Mouse (Mus musculus): ENCODE measurements around the gene Pcx. TPM values are rescaled to one million over a fixed set of nuclear protein-coding genes. Genes with fewer than 3 reads are reported as not detected.

Gene Pcx
- polyA plus RNA-seq, 1 experiment from 2014 or later, result 17.3 TPM

- Histone ChIP-seq H3K27ac (no peak overlapping the region), H3K4me3 (no peak overlapping the region), H3K4me1 (no peaks in the 10 kb centered on the region), H3K9ac (no peak overlapping the region), H3K27me3 (no peaks in the 10 kb centered on the region), H3K9me3 (replicated peaks) (no peaks in the 10 kb centered on the region), H3K4me2 (no peak overlapping the region), H3K36me3 (ENCODE audit: poor library complexity, severe bottlenecking) (no peaks in the 10 kb centered on the region)
- no peak for ATAC-seq
- 40% methylated on average over 24 of the region's 24 CpGs for WGBS
Measured at GRCm38 (mm10) chr19:4603801-4604723, 93.8 kb downstream of the Pcx start.

GRCm38 (mm10) chr19:4605654-4606053, 95.4 kb downstream of the Pcx start:
- H3K36me3 ChIP-seq (ENCODE audit: poor library complexity, severe bottlenecking), result peaks cover 12% of the 10 kb centered on the region; the same call in 1 of the 2 replicates
- H3K4me2 ChIP-seq, result no peak overlapping the region
- H3K9me3 ChIP-seq (replicated peaks), result no peaks in the 10 kb centered on the region
- no peak overlapping the region for H3K27ac ChIP-seq
- ATAC-seq, result no peak
- no peaks in the 10 kb centered on the region for H3K4me1 ChIP-seq
- no peak overlapping the region for H3K4me3 ChIP-seq
- whole genome bisulfite sequencing, result 94% methylated on average over 4 of the region's 4 CpGs
- H3K27me3 ChIP-seq, result no peaks in the 10 kb centered on the region
- no peak overlapping the region for H3K9ac ChIP-seq

- H3K9ac ChIP-seq, result no peak overlapping the region
- peaks cover 29% of the 10 kb centered on the region for H3K36me3 ChIP-seq (ENCODE audit: poor library complexity, severe bottlenecking)
- no peaks in the 10 kb centered on the region for H3K9me3 ChIP-seq (replicated peaks)
- no peak overlapping the region for H3K4me2 ChIP-seq
- H3K4me1 ChIP-seq, result peaks cover 8% of the 10 kb centered on the region
- 90% methylated on average over 12 of the region's 12 CpGs for WGBS
- H3K27me3 ChIP-seq, result no peaks in the 10 kb centered on the region
- ATAC-seq, result no peak
- H3K4me3 ChIP-seq, result no peak overlapping the region
- H3K27ac ChIP-seq, result no peak overlapping the region
Measured at GRCm38 (mm10) chr19:4607406-4607805, 97.1 kb downstream of the Pcx start.

- Histone ChIP-seq H3K4me3 (no peak overlapping the region), H3K4me1 (peaks cover 19% of the 10 kb centered on the region), H3K27ac (no peak overlapping the region), H3K4me2 (no peak overlapping the region), H3K9me3 (replicated peaks) (no peaks in the 10 kb centered on the region), H3K36me3 (ENCODE audit: poor library complexity, severe bottlenecking) (peaks cover 40% of the 10 kb centered on the region), H3K9ac (no peak overlapping the region), H3K27me3 (no peaks in the 10 kb centered on the region)
- ATAC-seq, result no peak
- WGBS, result 90% methylated on average over 4 of the region's 4 CpGs
Measured at GRCm38 (mm10) chr19:4608511-4608910, 98.2 kb downstream of the Pcx start.

- ATAC-seq, result no peak
- H3K9ac ChIP-seq, result no peak overlapping the region
- H3K27ac ChIP-seq, result no peak overlapping the region
- H3K4me3 ChIP-seq, result no peak overlapping the region
- H3K36me3 ChIP-seq (ENCODE audit: poor library complexity, severe bottlenecking), result peaks cover 47% of the 10 kb centered on the region
- H3K27me3 ChIP-seq, result no peaks in the 10 kb centered on the region
- H3K4me2 ChIP-seq, result no peak overlapping the region
- WGBS, result 74% methylated on average over 4 of the region's 4 CpGs
- H3K4me1 ChIP-seq, result peaks cover 30% of the 10 kb centered on the region
- no peaks in the 10 kb centered on the region for H3K9me3 ChIP-seq (replicated peaks)
Measured at GRCm38 (mm10) chr19:4610109-4610508, 99.8 kb downstream of the Pcx start.

- H3K4me1 ChIP-seq, result peaks cover 40% of the 10 kb centered on the region
- no peaks in the 10 kb centered on the region for H3K9me3 ChIP-seq (replicated peaks)
- H3K4me3 ChIP-seq, result no peak overlapping the region
- 0 out of 2 replicates have a peak, but pooled peaks cover 2% of the 10 kb centered on the region for H3K27me3 ChIP-seq
- no peak for ATAC-seq
- H3K27ac ChIP-seq, result no peak overlapping the region
- H3K36me3 ChIP-seq (ENCODE audit: poor library complexity, severe bottlenecking), result peaks cover 47% of the 10 kb centered on the region
- peak overlapping the region; percentile 83; the same call in 1 of the 2 replicates for H3K4me2 ChIP-seq
- H3K9ac ChIP-seq, result peak overlapping the region; percentile 30
- 90% methylated on average over 19 of the region's 19 CpGs for WGBS
Measured at GRCm38 (mm10) chr19:4612181-4612961, 102.1 kb downstream of the Pcx start.

- H3K27me3 ChIP-seq, result 0 out of 2 replicates have a peak, but pooled peaks cover 7% of the 10 kb centered on the region
- H3K9me3 ChIP-seq (replicated peaks), result no peaks in the 10 kb centered on the region
- ATAC-seq, result no peak
- peaks cover 43% of the 10 kb centered on the region for H3K4me1 ChIP-seq
- peaks cover 47% of the 10 kb centered on the region for H3K36me3 ChIP-seq (ENCODE audit: poor library complexity, severe bottlenecking)
- peak overlapping the region; percentile 97 for H3K9ac ChIP-seq
- peak overlapping the region; percentile 93; the same call in 1 of the 2 replicates for H3K27ac ChIP-seq
- 91% methylated on average over 33 of the region's 33 CpGs for WGBS
- H3K4me2 ChIP-seq, result peak overlapping the region; percentile 83
- peak overlapping the region; percentile 87 for H3K4me3 ChIP-seq
Measured at GRCm38 (mm10) chr19:4613464-4614304, 103.4 kb downstream of the Pcx start.

- WGBS, result 33% methylated on average over 24 of the region's 49 CpGs
- 0 out of 2 replicates have a peak, but pooled peaks cover 7% of the 10 kb centered on the region for H3K27me3 ChIP-seq
- no peak for ATAC-seq
Measured at GRCm38 (mm10) chr19:4614305-4615150, 104.3 kb downstream of the Pcx start.

GRCm38 (mm10) chr19:4615151-4616093, 105.2 kb downstream of the Pcx start, which contains the start of gene Lrfn4:
TSS of gene Lrfn4 (minus strand) at chr19:4615667.
- Histone ChIP-seq H3K4me1 (peaks cover 43% of the 10 kb centered on the region), H3K4me2 (peak within 1 kb of the TSS; percentile 83), H3K27ac (peak within 1 kb of the TSS; percentile 93), H3K27me3 (0 out of 2 replicates have a peak, but pooled peaks cover 7% of the 10 kb centered on the region), H3K9me3 (replicated peaks) (no peaks in the 10 kb centered on the region), H3K36me3 (ENCODE audit: poor library complexity, severe bottlenecking) (peaks cover 38% of the 10 kb centered on the region), H3K9ac (peak within 1 kb of the TSS; percentile 97), H3K4me3 (peak within 1 kb of the TSS; percentile 87)
- under 1% methylated on average over 57 of the region's 87 CpGs for WGBS
- ATAC-seq, result peak; percentile 96

More at GRCm38 (mm10) chr19:4614305-4615150, 104.3 kb downstream of the Pcx start:
- Histone ChIP-seq H3K4me1 (peaks cover 43% of the 10 kb centered on the region), H3K9ac (peak overlapping the region; percentile 97), H3K27ac (peak overlapping the region; percentile 93), H3K9me3 (replicated peaks) (no peaks in the 10 kb centered on the region), H3K4me2 (peak overlapping the region; percentile 83), H3K4me3 (peak overlapping the region; percentile 87), H3K36me3 (ENCODE audit: poor library complexity, severe bottlenecking) (peaks cover 43% of the 10 kb centered on the region)

GRCm38 (mm10) chr19:4616546-4616945, 106.3 kb downstream of the Pcx start:
- no peak for ATAC-seq
- WGBS, result 40% methylated on average over 4 of the region's 4 CpGs
- no peak overlapping the region for H3K9ac ChIP-seq
- no peaks in the 10 kb centered on the region for H3K9me3 ChIP-seq (replicated peaks)
- H3K4me3 ChIP-seq, result no peak overlapping the region
- peak overlapping the region; percentile 83 for H3K4me2 ChIP-seq
- H3K27ac ChIP-seq, result peak overlapping the region; percentile 93; the same call in 1 of the 2 replicates
- H3K4me1 ChIP-seq, result peaks cover 43% of the 10 kb centered on the region
- H3K27me3 ChIP-seq, result 0 out of 2 replicates have a peak, but pooled peaks cover 7% of the 10 kb centered on the region
- H3K36me3 ChIP-seq (ENCODE audit: poor library complexity, severe bottlenecking), result peaks cover 40% of the 10 kb centered on the region

All from forebrain, embryonic 13.5 days (tissue).